Mouse (Mus musculus) cortical plate, adult 2 months (tissue): ENCODE data around the gene Tmed9.

Source experiments
- CTCF ChIP-seq: fragments of 200-500 bp; IDR thresholded peaks from 2 replicates; pipeline ENCODE4 v1.5.1; 2011; ENCODE audit warnings: mild to moderate bottlenecking, control low read depth, low read length; ENCODE audit not compliant: insufficient read depth; ENCODE audit errors: extremely low read depth
- POLR2A ChIP-seq: fragments of 200-500 bp; IDR thresholded peaks from 2 replicates; pipeline ENCODE4 v1.6.1; 2011; ENCODE audit warnings: mild to moderate bottlenecking, low read length, control low read depth; ENCODE audit not compliant: insufficient read depth; ENCODE audit errors: extremely low read depth

GRCm38 (mm10) chr13:55543447-55543846 lies 30.1 kb upstream of the Tmed9 start:
- TF ChIP-seq CTCF (no peak), POLR2A (no peak)
